Mouse (Mus musculus): ENCODE data around the gene Washc1.

DNA sequence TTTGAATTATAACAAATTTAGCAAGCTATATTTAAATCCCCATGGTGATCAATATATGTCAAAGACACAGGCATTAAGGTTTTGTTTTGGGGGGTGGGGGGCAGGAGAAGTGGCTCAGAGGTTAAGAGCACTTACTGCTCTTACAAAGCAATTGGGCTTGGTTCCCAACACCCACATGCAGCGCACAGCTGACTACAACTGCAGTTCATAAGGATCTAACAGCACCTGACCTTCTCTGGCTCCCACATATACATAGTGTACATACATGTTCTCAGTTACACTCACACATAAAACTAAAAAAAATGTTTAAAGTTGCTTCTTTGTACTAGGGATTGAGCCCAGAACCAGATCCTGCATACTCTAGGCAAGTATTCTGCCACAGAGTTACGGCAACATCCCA is 20.0 kb upstream of the Washc1 start:
- no peak for TF ChIP-seq CTCF (IDR thresholded peaks at IDR 0.05; ENCODE audit: low read depth)
- no peak for TF ChIP-seq EP300 (optimal IDR thresholded peaks at IDR 0.05)

Measured in stomach, postnatal 0 days (tissue).